Mouse (Mus musculus): ENCODE results near the gene Wdr82.

DNA sequence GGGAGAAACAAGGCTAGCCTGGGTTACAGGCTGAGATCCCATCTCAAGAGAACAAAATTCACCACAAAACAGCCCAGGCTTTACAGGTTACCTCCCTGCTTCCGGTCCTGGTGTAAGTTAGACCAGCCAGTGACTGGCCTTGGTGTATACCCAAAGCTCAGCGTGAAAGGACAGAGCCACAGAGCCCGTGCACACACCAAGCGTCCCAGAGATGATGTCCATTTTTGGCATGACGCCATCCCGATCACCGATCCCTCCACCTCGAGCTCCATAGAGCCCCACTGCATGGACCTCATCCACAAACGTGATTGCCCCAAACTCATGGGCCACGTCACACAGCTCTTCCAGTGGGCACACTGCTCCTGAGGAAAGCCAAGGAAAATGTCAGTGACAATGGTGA is 67.2 kb downstream of the Wdr82 start:
- TF ChIP-seq POLR2A (IDR thresholded peaks at IDR 0.05; ENCODE audit: control insufficient read depth, extremely low read depth, insufficient read depth, low read length, poor library complexity) (no peak), CTCF (IDR thresholded peaks at IDR 0.05; ENCODE audit: borderline replicate concordance, control insufficient read depth, extremely low read depth, insufficient read depth, low read length, poor library complexity) (no peak)

Data from thymus, adult 2 months (tissue).